Mouse (Mus musculus) lung, postnatal 0 days (tissue): ENCODE results near the gene Foxi3.

Experiments used
- CTCF ChIP-seq: IDR thresholded peaks from 2 replicates; pipeline ENCODE4 v1.5.1; 2016; ENCODE audit warnings: antibody characterized with exemption, mild to moderate bottlenecking
- EP300 ChIP-seq: IDR thresholded peaks from 2 replicates; pipeline ENCODE4 v1.6.1; 2016; ENCODE audit warnings: antibody characterized with exemption, mild to moderate bottlenecking, control low read depth

DNA sequence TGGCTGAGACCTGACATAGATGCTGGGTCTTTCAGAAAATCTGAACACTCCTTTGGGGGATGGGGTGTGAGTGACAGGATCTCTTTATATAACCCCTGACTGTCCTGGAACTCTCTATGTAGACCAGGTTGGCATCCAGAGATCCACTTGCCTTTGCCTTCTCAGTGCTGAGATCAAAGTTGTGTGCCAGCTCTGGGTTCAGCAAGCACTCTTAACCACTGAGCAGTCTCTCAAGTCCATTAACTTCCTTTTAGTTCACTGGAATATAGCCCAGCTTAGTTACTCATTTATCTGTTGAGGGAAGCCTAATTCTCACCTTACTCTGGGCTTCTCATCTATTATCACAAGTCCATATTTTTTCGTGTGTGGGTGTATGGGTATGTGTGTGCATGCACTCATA, 26.1 kb downstream of the Foxi3 start:
- no peak for TF ChIP-seq CTCF
- TF ChIP-seq EP300: no peak
